Mouse (Mus musculus): ENCODE measurements around the gene Gm8094.
"Not testable (repeated sequence)": the region's sequence is repeated elsewhere in the genome, so short reads cannot be mapped to it uniquely, and the experiment has no call there.

DNA sequence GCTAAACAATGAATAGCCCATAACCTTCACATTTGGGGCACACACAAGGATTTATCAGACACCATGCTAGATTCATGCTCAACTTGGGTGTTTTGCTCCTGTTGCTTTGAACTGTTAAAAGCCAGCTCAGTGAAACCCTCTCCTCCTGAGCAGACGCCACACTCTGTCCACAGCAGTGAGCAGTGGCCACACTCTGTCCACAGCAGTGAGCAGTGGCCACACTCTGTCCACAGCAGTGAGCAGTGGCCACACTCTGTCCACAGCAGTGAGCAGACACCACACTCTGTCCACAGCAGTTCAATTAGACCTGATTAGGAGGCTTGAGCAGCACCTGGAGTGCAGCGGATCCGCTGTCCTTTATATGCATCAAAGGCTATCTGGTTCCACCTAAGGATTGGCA, 43.2 kb upstream of the Gm8094 start:
- not testable (repeated sequence) for TF ChIP-seq CTCF (IDR thresholded peaks at IDR 0.05; ENCODE audit: insufficient read depth, low read length); POLR2A (IDR thresholded peaks at IDR 0.05; ENCODE audit: borderline replicate concordance, extremely low read depth, low read depth, low read length)

Measured in lung, adult 2 months (tissue).